In genomic region chr8:56970311-56970710, GRCm38 (mm10) we compare ENCODE assay signal across 22 mouse cellular contexts.
"Had no signal": no experiment of that assay in that cellular context is flagged by ENCODE, and none has a peak within 500 bp of the region (broad histone marks: within the 10 kb centered on the region; RNA-seq: fewer than 3 reads in every experiment).

No protein-coding gene starts in this region.

- ATAC-seq: intestine, embryonic 15.5 days; liver, postnatal 0 days; midbrain, embryonic 15.5 days had no signal

- H3K4me2 ChIP-seq: intestine, embryonic 15.5 days; limb, embryonic 12.5 days; limb, embryonic 15.5 days; liver, embryonic 11.5 days; lung, embryonic 15.5 days; midbrain, embryonic 15.5 days; neural tube, embryonic 12.5 days; neural tube, embryonic 15.5 days had no signal

- H3K9ac ChIP-seq: intestine, embryonic 15.5 days; limb, embryonic 12.5 days; limb, embryonic 15.5 days; liver, embryonic 14.5 days; liver, postnatal 0 days; lung, embryonic 15.5 days; midbrain, embryonic 15.5 days; neural tube, embryonic 12.5 days; neural tube, embryonic 15.5 days had no signal

- H3K36me3 ChIP-seq: intestine, embryonic 15.5 days; limb, embryonic 12.5 days; limb, embryonic 15.5 days; lung, embryonic 15.5 days; midbrain, embryonic 10.5 days; midbrain, embryonic 15.5 days; neural tube, embryonic 12.5 days; neural tube, embryonic 15.5 days had no signal

- H3K4me3 ChIP-seq: intestine, embryonic 15.5 days; left cerebral cortex, adult 2 months; limb, embryonic 12.5 days; limb, embryonic 15.5 days; lung, embryonic 15.5 days; megakaryocyte, embryonic 14.5 days; midbrain, embryonic 10.5 days; midbrain, embryonic 15.5 days; neural tube, embryonic 12.5 days; neural tube, embryonic 15.5 days had no signal

- H3K4me1 ChIP-seq: intestine, embryonic 15.5 days; limb, embryonic 15.5 days; lung, embryonic 15.5 days; megakaryocyte, embryonic 14.5 days; midbrain, embryonic 10.5 days; midbrain, embryonic 15.5 days; neural tube, embryonic 12.5 days; neural tube, embryonic 15.5 days had no signal

- H3K9me3 ChIP-seq: intestine, embryonic 15.5 days; limb, embryonic 12.5 days; limb, embryonic 15.5 days; lung, embryonic 15.5 days; midbrain, embryonic 10.5 days; midbrain, embryonic 15.5 days; neural tube, embryonic 12.5 days; neural tube, embryonic 15.5 days had no signal

- DNase-seq: kidney, adult 11 months; kidney, postnatal 36 days; layer of hippocampus, postnatal 36 days; liver, postnatal 0 days; lung, postnatal 36 days; right cerebral cortex, adult 18-20 months; right cerebral cortex, postnatal 14 days; right cerebral cortex, postnatal 4 days; thymus, postnatal 25 days had no signal

- H3K27ac ChIP-seq: intestine, embryonic 15.5 days; left cerebral cortex, adult 2 months; limb, embryonic 12.5 days; limb, embryonic 15.5 days; liver, embryonic 14.5 days; lung, embryonic 15.5 days; midbrain, embryonic 10.5 days; midbrain, embryonic 15.5 days; neural tube, embryonic 12.5 days; neural tube, embryonic 15.5 days; stomach, postnatal 0 days had no signal

- H3K27me3 ChIP-seq: intestine, embryonic 15.5 days; limb, embryonic 12.5 days; limb, embryonic 15.5 days; lung, embryonic 15.5 days; megakaryocyte, embryonic 14.5 days; midbrain, embryonic 15.5 days; neural tube, embryonic 12.5 days; neural tube, embryonic 15.5 days had no signal
